Mouse (Mus musculus) neural tube, postnatal 0 days (tissue): Measurements from ENCODE around the gene Tmprss11c. TPM values are rescaled to one million over a fixed set of nuclear protein-coding genes. Genes with fewer than 3 reads are reported as not detected.

Experiments
- polyA plus RNA-seq: library from polyadenylated mRNA; unstranded; fragments of >200 nt; fragmentation: Nextera tagmentation; extraction: Ambion mirVana; gene quantifications from 2 replicates; pipeline ENCODE4 v1.2.1, GENCODE M21; 2015

Tmprss11c gene
- 0.12 TPM in 1 of 2 replicates, not detected in the other for polyA plus RNA-seq

GRCm38 (mm10) chr5:86289208-86289607, at the start of gene Tmprss11c:
Gene Tmprss11c (minus strand): TSS chr5:86289308.

GRCm38 (mm10) chr5:86197801-86198200, 91.3 kb downstream of the Tmprss11c start, which contains the start of gene Gnrhr:
Gene Gnrhr (minus strand): TSS chr5:86197901.

Other genes starting within 250 kb of the Tmprss11c start
- 27.1 and 27.9 TPM in 2 replicates for gene Cenpc1, start 223.7 kb downstream of the Tmprss11c start, polyA plus RNA-seq
- gene Stap1, start 217.6 kb downstream of the Tmprss11c start, polyA plus RNA-seq: 0.36 and 0.58 TPM in 2 replicates
- 6.3 and 7.7 TPM in 2 replicates for gene Uba6, start 116.5 kb downstream of the Tmprss11c start, polyA plus RNA-seq
- not detected in 2 replicates for gene Gnrhr, start 91.4 kb downstream of the Tmprss11c start, polyA plus RNA-seq
- 0.10 TPM in 1 of 2 replicates, not detected in the other for gene Tmprss11d, start 84.1 kb upstream of the Tmprss11c start, polyA plus RNA-seq
- not detected in 2 replicates for gene Tmprss11a, start 179.7 kb upstream of the Tmprss11c start, polyA plus RNA-seq
- not detected in 2 replicates for gene Tmprss11g, start 229.3 kb upstream of the Tmprss11c start, polyA plus RNA-seq